Mouse (Mus musculus) midbrain, embryonic 15.5 days (tissue): Measurements from ENCODE around the gene Gm49405. TPM values are rescaled to one million over a fixed set of nuclear protein-coding genes. Genes with fewer than 3 reads are reported as not detected.
A peak's percentile ranks its signal among the peaks of the same experiment; 100 is the strongest.
"Not testable (repeated sequence)": the region's sequence is repeated elsewhere in the genome, so short reads cannot be mapped to it uniquely, and the experiment has no call there.

Source experiments
- ATAC-seq: fragments of 200-750 bp; cut with Nextera tagmentation; replicated peaks from 2 replicates; pipeline ENCODE4 v1.8.0; 2017; ENCODE audit warnings: moderate TSS enrichment
- H3K27ac ChIP-seq: fragments of 300-500 bp; sonication (generic); 2 replicates; pipeline ENCODE4 v1.5.1; 2015; ENCODE audit warnings: mild to moderate bottlenecking, inconsistent platforms
- H3K27me3 ChIP-seq: fragments of 300-500 bp; sonication (generic); replicated peaks from 2 replicates; pipeline ENCODE4 v1.6.1; 2015; ENCODE audit warnings: inconsistent platforms
- H3K36me3 ChIP-seq: fragments of 300-500 bp; sonication (generic); replicated peaks from 2 replicates; pipeline ENCODE4 v1.6.1; 2015; ENCODE audit warnings: inconsistent platforms
- H3K4me1 ChIP-seq: fragments of 300-500 bp; sonication (generic); 2 replicates; pipeline ENCODE4 v1.6.1; 2015; ENCODE audit warnings: inconsistent platforms
- H3K4me2 ChIP-seq: fragments of 300-500 bp; sonication (generic); 2 replicates; pipeline ENCODE4 v1.6.1; 2015; ENCODE audit warnings: inconsistent platforms, mild to moderate bottlenecking, moderate library complexity
- H3K4me3 ChIP-seq: fragments of 300-500 bp; sonication (generic); 2 replicates; pipeline ENCODE4 v1.5.1; 2015; ENCODE audit warnings: mild to moderate bottlenecking, inconsistent platforms
- H3K9ac ChIP-seq: fragments of 300-500 bp; sonication (generic); 2 replicates; pipeline ENCODE4 v1.6.1; 2015; ENCODE audit warnings: mild to moderate bottlenecking, inconsistent platforms
- H3K9me3 ChIP-seq: fragments of 300-500 bp; sonication (generic); 2 replicates; pipeline ENCODE4 v1.6.1; 2016; ENCODE audit warnings: inconsistent platforms
- WGBS: fragments of 180-500 bp; shearing (Covaris S2); methylation state at CpG from one replicate; pipeline ENCODE4 v1.1.7; 2015; ENCODE audit warnings: mixed read lengths; 5-methylcytosine and 5-hydroxymethylcytosine counted together
- polyA plus RNA-seq: library from polyadenylated mRNA; unstranded; fragments of >200 nt; fragmentation: Nextera tagmentation; extraction: Ambion mirVana; gene quantifications from 2 replicates; pipeline ENCODE4 v1.2.1, GENCODE M21; 2015

Gene Gm49405
- polyA plus RNA-seq, result 6.5 and 8.3 TPM in 2 replicates

DNA sequence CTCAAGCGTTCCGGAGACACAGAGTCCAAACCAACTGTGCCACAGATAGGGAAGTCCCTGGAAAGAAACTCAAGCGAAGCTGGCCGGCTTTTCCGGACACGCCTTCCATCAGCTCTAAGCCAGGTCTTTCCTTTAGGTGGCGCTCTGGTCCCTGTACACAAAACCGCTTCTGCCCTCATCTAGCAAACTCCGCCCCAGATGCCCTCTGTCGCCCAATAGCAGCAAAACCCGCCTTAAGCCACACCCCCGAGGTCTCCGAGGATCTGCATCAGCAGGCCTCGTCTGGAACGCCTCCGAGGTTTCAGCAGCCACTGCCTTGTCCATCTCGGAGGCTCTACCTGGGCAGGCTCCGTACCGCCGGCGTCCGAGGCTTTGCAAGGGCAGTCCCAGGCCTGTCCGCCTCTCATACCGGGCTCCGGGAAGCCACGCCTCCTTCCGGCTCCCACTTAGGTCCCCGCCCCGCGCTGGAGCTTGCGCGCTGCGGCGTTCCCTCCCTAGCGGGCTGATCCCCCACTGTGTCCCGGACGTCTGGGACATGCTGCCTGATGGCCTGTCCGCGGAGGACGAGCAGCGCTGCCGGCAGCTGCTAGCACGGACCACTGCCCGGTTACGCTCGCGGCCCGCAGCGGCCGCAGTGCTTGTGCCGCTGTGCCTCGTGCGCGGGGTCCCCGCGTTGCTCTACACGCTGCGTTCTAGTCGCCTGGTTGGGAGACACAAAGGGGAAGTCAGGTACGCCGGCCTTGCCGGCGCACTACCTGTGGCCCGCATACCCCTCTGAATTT is at the start of gene Gm49405, which contains the start of gene Nudt8:
Gm49405 (plus strand) TSS at position 508 of the 782 bp plus-strand sequence.
Nudt8 (plus strand) TSS at position 462 of the 782 bp plus-strand sequence.
- H3K36me3 ChIP-seq, result no peaks in the 10 kb centered on the region
- under 1% methylated on average over 64 of the region's 64 CpGs for WGBS
- peak within 1 kb of the TSS; percentile 53 for H3K4me3 ChIP-seq
- H3K9me3 ChIP-seq, result no peaks in the 10 kb centered on the region
- ATAC-seq, result peak; percentile 91
- H3K27me3 ChIP-seq, result no peaks in the 10 kb centered on the region
- H3K9ac ChIP-seq, result peak within 1 kb of the TSS; percentile 70
- H3K4me2 ChIP-seq, result peak within 1 kb of the TSS; percentile 69
- H3K4me1 ChIP-seq, result peaks cover 20% of the 10 kb centered on the region
- peak within 1 kb of the TSS; percentile 95 for H3K27ac ChIP-seq

DNA sequence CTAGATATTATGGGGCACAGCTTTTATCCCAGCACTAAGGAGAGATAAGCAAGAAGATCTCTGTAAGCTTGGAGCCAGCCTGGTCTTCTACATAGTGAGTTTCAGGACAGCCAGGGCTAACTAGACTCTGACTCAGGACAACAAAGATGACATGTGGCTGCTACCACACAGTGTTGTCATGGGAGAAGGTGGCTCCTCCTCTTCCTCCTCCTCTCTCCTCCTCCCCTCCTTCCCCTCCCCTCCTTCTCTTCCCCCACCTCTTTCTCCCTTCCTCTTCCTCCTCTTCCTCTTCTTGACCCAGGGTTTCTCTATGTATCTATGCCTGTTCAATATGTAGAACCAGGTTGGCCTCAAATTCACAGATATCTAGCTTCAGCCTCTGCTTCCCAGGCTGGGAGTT is 49.0 kb upstream of the Gm49405 start:
- Histone ChIP-seq H3K4me2 (no peak overlapping the region), H3K4me3 (no peak overlapping the region), H3K9ac (no peak overlapping the region), H3K4me1 (no peaks in the 10 kb centered on the region), H3K36me3 (no peaks in the 10 kb centered on the region), H3K27ac (no peak overlapping the region), H3K9me3 (no peaks in the 10 kb centered on the region), H3K27me3 (no peaks in the 10 kb centered on the region)
- ATAC-seq, result no peak

DNA sequence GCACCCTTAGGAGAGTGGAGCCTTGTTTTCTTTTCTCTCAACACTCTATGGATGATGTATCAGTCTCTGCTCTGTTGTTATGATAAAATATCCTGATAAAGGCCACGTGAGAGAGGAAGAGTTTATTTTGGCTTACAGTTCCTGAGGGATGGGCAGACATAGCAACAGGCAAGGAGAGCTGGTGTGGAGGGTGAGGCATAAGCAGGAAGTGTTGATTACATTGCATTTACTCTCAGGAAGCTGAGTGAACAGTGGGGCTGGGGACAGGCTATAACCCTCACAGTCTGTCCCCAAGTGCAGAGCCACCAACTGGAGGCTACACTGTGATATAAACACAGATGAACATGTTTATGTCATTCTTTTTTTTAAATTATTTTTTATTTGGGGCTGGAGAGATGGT is 48.3 kb upstream of the Gm49405 start:
- ATAC-seq, result no peak
- H3K4me3 ChIP-seq, result no peak overlapping the region
- H3K4me1 ChIP-seq, result no peaks in the 10 kb centered on the region
- H3K27me3 ChIP-seq, result no peaks in the 10 kb centered on the region
- WGBS, result 36% methylated on average over 1 of the region's 1 CpGs
- no peaks in the 10 kb centered on the region for H3K9me3 ChIP-seq
- H3K9ac ChIP-seq, result no peak overlapping the region
- H3K4me2 ChIP-seq, result no peak overlapping the region
- H3K27ac ChIP-seq, result no peak overlapping the region
- H3K36me3 ChIP-seq, result no peaks in the 10 kb centered on the region

DNA sequence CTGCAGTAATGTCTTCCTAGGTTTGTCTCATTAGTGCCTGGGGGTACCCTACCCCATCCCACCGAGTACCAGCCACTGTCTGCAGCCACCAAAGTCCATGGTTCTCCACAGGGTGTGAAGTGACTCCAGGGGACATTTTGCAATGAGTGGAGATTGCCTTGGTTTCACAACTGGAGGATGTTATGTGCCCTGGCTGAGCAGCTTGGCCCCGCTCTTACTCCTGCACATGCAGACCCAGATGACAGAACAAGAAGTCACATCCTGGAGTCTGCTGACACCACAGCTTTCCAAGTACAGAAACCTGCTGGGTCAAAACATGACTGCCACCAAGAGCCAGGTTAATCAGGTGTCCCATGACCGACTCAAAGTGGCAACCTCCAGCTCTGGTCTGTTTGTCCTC is 45.4 kb upstream of the Gm49405 start:
- no peaks in the 10 kb centered on the region for H3K9me3 ChIP-seq
- ATAC-seq, result no peak
- H3K27ac ChIP-seq, result no peak overlapping the region
- no peaks in the 10 kb centered on the region for H3K27me3 ChIP-seq
- H3K36me3 ChIP-seq, result no peaks in the 10 kb centered on the region
- no peak overlapping the region for H3K4me3 ChIP-seq
- H3K4me1 ChIP-seq, result no peaks in the 10 kb centered on the region
- H3K9ac ChIP-seq, result no peak overlapping the region
- no peak overlapping the region for H3K4me2 ChIP-seq
- whole genome bisulfite sequencing, result 81% methylated on average over 3 of the region's 3 CpGs

DNA sequence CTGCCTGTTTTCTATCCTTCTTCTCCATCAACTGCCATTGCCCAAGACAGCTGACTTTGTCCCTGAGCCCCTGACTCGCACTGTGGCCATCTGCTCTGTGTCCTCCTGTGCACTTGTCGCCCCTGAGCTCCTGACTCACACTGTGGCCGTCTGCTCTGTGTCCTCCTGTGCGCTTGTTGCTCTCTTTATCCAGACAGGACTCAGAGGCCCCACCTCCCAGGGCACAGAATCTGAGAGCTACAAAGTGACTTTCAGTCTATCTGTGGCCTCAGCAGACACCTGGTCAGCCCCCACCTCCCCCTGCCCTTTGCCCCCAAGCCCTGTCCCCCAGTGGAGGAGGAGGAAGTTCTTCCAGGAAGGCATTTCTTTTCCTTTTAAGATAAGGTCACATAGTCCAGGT is 44.6 kb upstream of the Gm49405 start:
- H3K4me3 ChIP-seq, result no peak overlapping the region
- H3K27me3 ChIP-seq, result no peaks in the 10 kb centered on the region
- H3K9me3 ChIP-seq, result no peaks in the 10 kb centered on the region
- no peaks in the 10 kb centered on the region for H3K4me1 ChIP-seq
- H3K27ac ChIP-seq, result no peak overlapping the region
- no peak overlapping the region for H3K4me2 ChIP-seq
- no peak overlapping the region for H3K9ac ChIP-seq
- ATAC-seq, result no peak
- 58% methylated on average over 4 of the region's 4 CpGs for WGBS
- no peaks in the 10 kb centered on the region for H3K36me3 ChIP-seq

DNA sequence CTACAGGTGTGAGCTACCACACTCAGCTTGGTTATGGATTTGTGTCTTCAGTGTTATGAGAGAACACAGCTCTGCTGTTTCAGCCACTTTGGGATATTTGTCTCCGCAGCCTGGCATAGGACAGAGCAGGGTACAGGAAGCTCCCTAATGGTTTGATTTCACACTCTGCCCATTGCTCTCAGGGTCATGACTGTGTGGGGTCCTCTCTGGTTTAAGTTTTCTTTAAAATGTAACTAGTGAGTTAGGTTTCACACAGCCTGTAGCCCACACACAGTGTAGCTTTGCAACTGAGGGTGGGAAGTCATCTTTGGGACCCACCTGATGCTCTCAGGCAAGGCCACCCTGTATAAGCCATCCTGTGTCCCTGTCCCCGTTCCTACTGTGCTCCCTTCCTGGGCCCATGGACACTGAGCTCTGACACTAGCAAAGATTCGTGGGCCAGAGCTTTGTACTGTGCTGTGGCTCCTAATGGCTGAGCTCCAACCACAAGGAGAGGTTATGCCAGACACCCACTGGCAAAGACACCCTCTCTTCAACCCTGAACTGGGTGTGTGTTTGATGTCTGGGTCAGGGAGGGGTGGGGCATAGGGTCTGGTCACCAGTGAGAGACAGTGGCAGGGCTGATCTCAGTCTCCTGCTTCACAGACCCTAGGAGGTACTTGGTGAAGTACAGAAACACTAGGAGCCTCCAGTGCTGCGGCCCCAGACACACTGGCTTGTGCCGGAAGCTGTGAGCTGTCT is 43.0 kb upstream of the Gm49405 start:
- not testable (repeated sequence) for H3K9ac ChIP-seq, H3K27ac ChIP-seq, H3K4me3 ChIP-seq, H3K36me3 ChIP-seq, H3K4me2 ChIP-seq, H3K27me3 ChIP-seq, ATAC-seq, H3K4me1 ChIP-seq, H3K9me3 ChIP-seq
- WGBS, result 74% methylated on average over 5 of the region's 5 CpGs

DNA sequence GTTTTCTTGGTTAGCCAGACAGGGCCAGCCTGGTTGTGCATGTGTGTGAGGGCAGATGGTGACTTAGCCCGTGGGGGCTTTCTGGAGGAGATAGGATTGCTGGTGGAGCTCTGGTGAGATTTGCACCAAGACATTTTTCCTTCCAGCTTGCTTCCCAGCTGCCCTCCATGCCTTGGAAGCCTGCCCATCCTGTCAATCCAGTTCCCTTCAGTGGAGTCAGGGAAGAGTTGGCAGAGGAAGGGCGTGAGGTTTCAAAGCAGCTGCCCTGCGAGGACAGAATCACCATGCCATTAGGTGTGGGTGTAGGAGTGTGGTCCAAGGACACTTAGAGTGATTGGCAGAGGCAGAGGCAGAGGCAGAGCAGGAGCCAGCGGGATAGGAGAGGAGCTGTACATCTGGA is 42.0 kb upstream of the Gm49405 start, which contains the start of gene Aldh3b3:
Aldh3b3 (plus strand) TSS at position 176 of the 400 bp plus-strand sequence.
- no peak for ATAC-seq
- H3K4me2 ChIP-seq, result no peak within 1 kb of the TSS
- no peaks in the 10 kb centered on the region for H3K9me3 ChIP-seq
- H3K36me3 ChIP-seq, result no peaks in the 10 kb centered on the region
- H3K27ac ChIP-seq, result no peak within 1 kb of the TSS
- no peaks in the 10 kb centered on the region for H3K27me3 ChIP-seq
- H3K4me3 ChIP-seq, result no peak within 1 kb of the TSS
- 81% methylated on average over 4 of the region's 4 CpGs for WGBS
- H3K9ac ChIP-seq, result no peak within 1 kb of the TSS
- H3K4me1 ChIP-seq, result no peaks in the 10 kb centered on the region

DNA sequence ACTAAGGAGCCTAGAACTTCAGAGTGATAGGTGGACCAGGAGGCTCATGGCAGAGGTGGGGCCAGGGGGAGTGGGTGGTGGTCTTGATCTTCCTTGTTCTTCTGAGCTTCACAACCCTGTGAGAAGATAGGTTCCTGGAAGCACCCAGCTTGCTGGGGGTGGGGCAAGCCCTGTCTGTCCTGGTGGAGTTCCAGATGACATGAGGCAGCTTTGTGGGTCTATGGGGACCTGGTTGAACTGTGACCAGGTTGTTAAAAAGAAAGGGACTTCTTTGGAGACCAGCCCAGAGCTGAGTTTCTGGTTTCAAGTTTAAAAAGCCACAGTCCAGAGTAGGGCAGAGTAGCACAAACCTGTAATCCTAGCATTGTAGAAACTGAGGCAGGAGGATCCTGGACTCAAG is 41.4 kb upstream of the Gm49405 start:
- Histone ChIP-seq H3K27ac (no peak overlapping the region), H3K27me3 (no peaks in the 10 kb centered on the region), H3K4me3 (no peak overlapping the region), H3K4me2 (no peak overlapping the region), H3K9me3 (no peaks in the 10 kb centered on the region), H3K36me3 (no peaks in the 10 kb centered on the region), H3K9ac (no peak overlapping the region), H3K4me1 (no peaks in the 10 kb centered on the region)
- no peak for ATAC-seq

DNA sequence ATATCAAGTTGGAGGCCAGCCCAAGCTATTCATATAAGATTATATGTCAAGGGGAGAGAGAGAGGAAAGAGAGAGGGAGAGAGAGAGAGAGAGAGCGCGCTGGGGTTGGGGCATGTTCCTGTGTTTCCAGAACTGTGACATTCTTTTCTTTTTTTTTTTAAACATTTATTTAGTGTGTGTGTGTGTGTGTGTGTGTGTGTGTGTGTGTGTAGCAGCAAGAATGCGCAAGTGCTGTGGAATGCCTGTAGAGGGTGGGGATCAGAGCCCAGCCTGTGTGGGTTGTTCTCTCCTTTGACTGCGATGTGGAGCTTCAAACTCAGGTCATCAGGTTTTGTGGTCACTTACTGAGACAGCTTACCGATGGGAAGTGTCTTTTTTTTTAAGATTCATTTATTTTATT is 40.2 kb upstream of the Gm49405 start:
- Histone ChIP-seq H3K4me2 (no peak overlapping the region), H3K9me3 (no peaks in the 10 kb centered on the region), H3K27me3 (no peaks in the 10 kb centered on the region), H3K4me3 (no peak overlapping the region), H3K36me3 (no peaks in the 10 kb centered on the region), H3K9ac (no peak overlapping the region), H3K4me1 (no peaks in the 10 kb centered on the region), H3K27ac (no peak overlapping the region)
- no peak for ATAC-seq
- 85% methylated on average over 5 of the region's 5 CpGs for WGBS

DNA sequence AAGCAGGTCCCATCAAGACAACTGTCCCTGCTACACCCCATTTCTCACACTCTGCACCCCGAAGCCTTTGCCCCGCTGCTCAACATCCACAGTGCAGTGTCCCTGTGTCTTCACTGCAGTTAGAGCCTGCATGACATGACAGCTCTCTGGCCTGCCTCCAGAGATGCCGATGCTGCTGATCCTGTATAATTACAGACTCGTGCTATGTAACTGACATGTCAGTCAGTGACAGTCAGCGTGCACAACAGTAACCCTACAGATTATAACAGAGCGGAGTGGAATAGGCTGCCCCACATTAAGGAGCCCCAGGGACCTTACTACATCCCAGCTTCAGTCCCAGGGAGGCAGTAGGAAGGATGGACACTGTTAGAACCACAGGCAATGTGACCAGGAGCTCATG is 38.6 kb upstream of the Gm49405 start:
- not testable (repeated sequence) for H3K9me3 ChIP-seq, ATAC-seq, H3K27me3 ChIP-seq, H3K9ac ChIP-seq, H3K4me2 ChIP-seq, H3K4me3 ChIP-seq, H3K4me1 ChIP-seq, H3K27ac ChIP-seq, H3K36me3 ChIP-seq
- WGBS, result 74% methylated on average over 6 of the region's 6 CpGs

DNA sequence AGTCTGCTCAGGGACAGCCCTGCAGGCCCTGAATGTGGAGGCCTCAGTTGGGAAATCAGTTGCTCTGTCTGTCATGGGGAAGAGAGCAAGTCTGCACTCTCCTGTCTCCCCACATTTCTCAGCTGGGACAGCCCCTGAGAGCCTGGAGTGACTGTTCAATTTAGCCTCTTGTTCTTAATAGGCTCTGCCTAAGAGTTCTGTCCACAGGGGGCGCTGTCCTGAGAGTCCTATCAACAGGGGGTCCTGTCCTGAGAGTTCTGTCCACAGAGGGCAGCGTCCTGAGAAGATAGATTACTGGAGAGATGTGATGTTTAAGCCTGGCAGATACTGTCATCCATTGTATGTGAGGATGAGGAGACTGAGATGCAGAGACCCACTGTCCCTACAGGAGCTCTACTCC is 38.0 kb upstream of the Gm49405 start:
- Histone ChIP-seq H3K27ac (no peak overlapping the region), H3K27me3 (no peaks in the 10 kb centered on the region), H3K36me3 (no peaks in the 10 kb centered on the region), H3K4me3 (no peak overlapping the region), H3K9ac (no peak overlapping the region), H3K4me1 (no peaks in the 10 kb centered on the region), H3K9me3 (no peaks in the 10 kb centered on the region), H3K4me2 (no peak overlapping the region)
- whole genome bisulfite sequencing, result 8% methylated on average over 2 of the region's 2 CpGs
- no peak for ATAC-seq

DNA sequence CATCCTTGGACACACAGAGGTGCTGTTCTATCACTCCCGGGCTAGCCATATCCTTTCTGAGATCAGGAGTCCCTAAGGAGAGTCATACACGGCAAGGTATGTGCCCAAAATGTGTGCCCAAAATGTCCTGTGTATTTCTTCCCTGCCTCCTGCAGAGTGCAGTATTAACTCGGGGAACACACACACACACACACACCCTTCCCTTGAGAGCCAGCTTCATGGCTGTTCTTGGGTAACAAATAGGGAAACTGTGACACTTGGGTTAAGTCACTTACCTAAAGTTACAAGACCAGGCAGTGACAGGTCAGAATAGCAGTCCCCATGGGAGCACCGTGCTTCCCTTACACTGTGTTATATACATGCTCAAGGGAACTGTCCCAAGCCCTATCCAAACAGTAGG is 36.4 kb upstream of the Gm49405 start:
- no peaks in the 10 kb centered on the region for H3K9me3 ChIP-seq
- no peak overlapping the region for H3K4me3 ChIP-seq
- no peak overlapping the region for H3K9ac ChIP-seq
- WGBS, result 77% methylated on average over 4 of the region's 4 CpGs
- no peak overlapping the region for H3K27ac ChIP-seq
- ATAC-seq, result no peak
- no peaks in the 10 kb centered on the region for H3K4me1 ChIP-seq
- no peaks in the 10 kb centered on the region for H3K27me3 ChIP-seq
- no peak overlapping the region for H3K4me2 ChIP-seq
- H3K36me3 ChIP-seq, result no peaks in the 10 kb centered on the region
